In the genomic region with DNA sequence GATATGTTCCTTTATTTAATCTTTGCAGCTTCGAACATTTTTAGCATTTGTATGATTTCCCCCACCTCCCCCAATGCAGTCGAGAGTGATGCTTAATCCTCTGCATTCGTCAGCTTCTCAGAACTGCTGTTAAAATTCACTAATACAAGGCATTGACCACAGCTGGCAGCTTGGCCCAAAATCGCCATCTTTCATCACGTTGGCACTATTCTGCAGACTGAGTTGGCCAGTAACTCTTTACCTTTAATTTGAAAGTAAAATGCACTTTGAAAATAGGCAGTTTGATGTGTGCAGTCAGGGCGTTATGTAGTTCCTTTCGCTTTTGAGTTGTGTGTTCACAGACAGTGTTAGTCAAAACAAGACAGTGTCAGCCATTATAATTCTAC, we compare ENCODE assay signal across 14 mouse cellular contexts.
DNase-seq lines count a peak whose midpoint lies in the region; ATAC-seq and TF ChIP-seq lines count a peak whose summit lies in the region.
"Had no signal": no experiment of that assay in that cellular context is flagged by ENCODE, and none has a peak within 500 bp of the region (broad histone marks: within the 10 kb centered on the region; RNA-seq: fewer than 3 reads in every experiment).

No protein-coding gene starts in this region.

- no peak overlapping the region for H3K4me2 ChIP-seq in hindbrain, embryonic 15.5 days
- H3K4me2 ChIP-seq in hindbrain, embryonic 11.5 days (replicated peaks; ENCODE audit: low read depth, low read length): no peak overlapping the region
- H3K4me2 ChIP-seq in midbrain, embryonic 15.5 days: no peak overlapping the region
- H3K4me2 ChIP-seq: liver, embryonic 11.5 days had no signal

- H3K36me3 ChIP-seq in hindbrain, embryonic 15.5 days: no peaks in the 10 kb centered on the region
- no peaks in the 10 kb centered on the region for H3K36me3 ChIP-seq in hindbrain, embryonic 11.5 days (ENCODE audit: control insufficient read depth, insufficient read depth, low read length)
- no peaks in the 10 kb centered on the region for H3K36me3 ChIP-seq in midbrain, embryonic 15.5 days (replicated peaks)

- no peak overlapping the region for H3K4me3 ChIP-seq in hindbrain, embryonic 15.5 days
- H3K4me3 ChIP-seq in hindbrain, embryonic 11.5 days (ENCODE audit: low read depth, low read length): no peak overlapping the region
- no peak overlapping the region for H3K4me3 ChIP-seq in cortical plate, adult 2 months (ENCODE audit: insufficient read depth, low read length)
- no peak overlapping the region for H3K4me3 ChIP-seq in midbrain, embryonic 15.5 days

- no peak overlapping the region for H3K9ac ChIP-seq in hindbrain, embryonic 15.5 days
- no peak overlapping the region for H3K9ac ChIP-seq in hindbrain, embryonic 11.5 days (ENCODE audit: low read depth, low read length)
- H3K9ac ChIP-seq in midbrain, embryonic 15.5 days: no peak overlapping the region

- H3K27me3 ChIP-seq in hindbrain, embryonic 15.5 days: no peaks in the 10 kb centered on the region
- no peaks in the 10 kb centered on the region for H3K27me3 ChIP-seq in hindbrain, embryonic 11.5 days (ENCODE audit: control insufficient read depth, insufficient read depth, low read length)
- no peaks in the 10 kb centered on the region for H3K27me3 ChIP-seq in midbrain, embryonic 15.5 days (replicated peaks)

- no peak for ATAC-seq in hindbrain, embryonic 15.5 days (ENCODE audit: low FRiP score, low read depth)
- no peak for ATAC-seq in hindbrain, embryonic 11.5 days (ENCODE audit: low FRiP score)
- ATAC-seq in midbrain, embryonic 15.5 days (replicated peaks): peak; percentile 49; the same call in 1 of the 2 replicates

- peak overlapping the region; percentile 73 for H3K27ac ChIP-seq in hindbrain, embryonic 15.5 days (replicated peaks)
- no peak overlapping the region for H3K27ac ChIP-seq in hindbrain, embryonic 11.5 days (ENCODE audit: low read depth, low read length)
- peak overlapping the region; percentile 65; the same call in 1 of the 2 replicates for H3K27ac ChIP-seq in cortical plate, adult 2 months (ENCODE audit: insufficient read depth, low read length)
- H3K27ac ChIP-seq in midbrain, embryonic 15.5 days: peak overlapping the region; percentile 59

- no peaks in the 10 kb centered on the region for H3K9me3 ChIP-seq in hindbrain, embryonic 15.5 days
- no peaks in the 10 kb centered on the region for H3K9me3 ChIP-seq in hindbrain, embryonic 11.5 days (ENCODE audit: control insufficient read depth, low read length)
- H3K9me3 ChIP-seq in midbrain, embryonic 15.5 days: no peaks in the 10 kb centered on the region

- TF ChIP-seq POLR2A in cortical plate, adult 2 months (IDR thresholded peaks at IDR 0.05; ENCODE audit: extremely low read depth, insufficient read depth, low read length): no peak

- peaks cover 23% of the 10 kb centered on the region for H3K4me1 ChIP-seq in hindbrain, embryonic 15.5 days (replicated peaks)
- H3K4me1 ChIP-seq in hindbrain, embryonic 11.5 days (replicated peaks; ENCODE audit: control insufficient read depth, insufficient read depth, low read length): no peaks in the 10 kb centered on the region
- peaks cover 14% of the 10 kb centered on the region for H3K4me1 ChIP-seq in cortical plate, adult 2 months (ENCODE audit: control insufficient read depth, insufficient read depth, low read length)
- peaks cover 11% of the 10 kb centered on the region for H3K4me1 ChIP-seq in midbrain, embryonic 15.5 days

- DNase-seq in hindbrain, embryonic 11.5 days (ENCODE audit: low spot score): no peak
- peak; percentile 60 for DNase-seq in CD4-positive, CD25-positive, alpha-beta regulatory T cell, adult 2 months (ENCODE audit: low read depth, low spot score)
- no peak for DNase-seq in lung, postnatal 36 days
- no peak for DNase-seq in retina, postnatal 1 day
- DNase-seq in kidney, postnatal 14 days: no peak
- DNase-seq: adrenal gland, postnatal 25 days; heart, postnatal 36 days; kidney, postnatal 25 days; lung, postnatal 10 days; right cerebral cortex, adult 18-20 months had no signal

- no peak for TF ChIP-seq CTCF in cortical plate, adult 2 months (IDR thresholded peaks at IDR 0.05; ENCODE audit: extremely low read depth, insufficient read depth, low read length)

- 42% methylated on average over 7 of the region's 7 CpGs for WGBS in hindbrain, embryonic 15.5 days
- 82% methylated on average over 7 of the region's 7 CpGs for WGBS in hindbrain, embryonic 11.5 days
- WGBS in midbrain, embryonic 15.5 days: 30% methylated on average over 7 of the region's 7 CpGs
